Mouse (Mus musculus): ENCODE results near the gene Bin2. TPM values are rescaled to one million over a fixed set of nuclear protein-coding genes. Genes with fewer than 3 reads are reported as not detected.

Gene Bin2
- polyA plus RNA-seq, 1 experiment, result 23.9 TPM

GRCm38 (mm10) chr15:100639972-100640750, 29.2 kb downstream of the Bin2 start:
- no peak for TF ChIP-seq POLR2A (IDR thresholded peaks at IDR 0.05; ENCODE audit: borderline replicate concordance, extremely low read depth, low read depth, low read length)
- no peak for TF ChIP-seq CTCF (IDR thresholded peaks at IDR 0.05; ENCODE audit: insufficient read depth, low read length)
- WGBS, result 70% methylated on average over 16 of the region's 16 CpGs
- H3K4me3 ChIP-seq (replicated peaks; ENCODE audit: extremely low read depth, low read depth, low read length), result no peak overlapping the region
- DNase-seq, result no peak
- H3K4me1 ChIP-seq (ENCODE audit: control insufficient read depth, insufficient read depth, low read length), result no peaks in the 10 kb centered on the region; the same call in 1 of the 2 replicates

GRCm38 (mm10) chr15:100637661-100638060, 31.7 kb downstream of the Bin2 start:
- TF ChIP-seq POLR2A (IDR thresholded peaks at IDR 0.05; ENCODE audit: borderline replicate concordance, extremely low read depth, low read depth, low read length) (no peak), CTCF (IDR thresholded peaks at IDR 0.05; ENCODE audit: insufficient read depth, low read length) (peak; percentile 69)
- Histone ChIP-seq H3K4me3 (replicated peaks; ENCODE audit: extremely low read depth, low read depth, low read length) (peak overlapping the region; percentile 83), H3K4me1 (ENCODE audit: control insufficient read depth, insufficient read depth, low read length) (peaks cover 8% of the 10 kb centered on the region)
- DNase-seq, result peak; percentile 39
- WGBS, result 18% methylated on average over 6 of the region's 6 CpGs

GRCm38 (mm10) chr15:100636700-100637501, 32.5 kb downstream of the Bin2 start, which contains the start of gene Smagp:
TSS of gene Smagp (minus strand) at chr15:100636940.
- TF ChIP-seq POLR2A (IDR thresholded peaks at IDR 0.05; ENCODE audit: borderline replicate concordance, extremely low read depth, low read depth, low read length) (peak; percentile 7; the same call in 1 of the 2 replicates), CTCF (IDR thresholded peaks at IDR 0.05; ENCODE audit: insufficient read depth, low read length) (no peak)
- under 1% methylated on average over 77 of the region's 77 CpGs for WGBS
- peaks cover 11% of the 10 kb centered on the region for H3K4me1 ChIP-seq (ENCODE audit: control insufficient read depth, insufficient read depth, low read length)
- DNase-seq, result peak; percentile 64
- peak within 1 kb of the TSS; percentile 83 for H3K4me3 ChIP-seq (replicated peaks; ENCODE audit: extremely low read depth, low read depth, low read length)

GRCm38 (mm10) chr15:100635851-100636645, 33.3 kb downstream of the Bin2 start:
- Histone ChIP-seq H3K4me1 (ENCODE audit: control insufficient read depth, insufficient read depth, low read length) (peaks cover 15% of the 10 kb centered on the region), H3K4me3 (replicated peaks; ENCODE audit: extremely low read depth, low read depth, low read length) (peak overlapping the region; percentile 83)
- DNase-seq, result peak; percentile 21
- TF ChIP-seq POLR2A (IDR thresholded peaks at IDR 0.05; ENCODE audit: borderline replicate concordance, extremely low read depth, low read depth, low read length) (no peak), CTCF (IDR thresholded peaks at IDR 0.05; ENCODE audit: insufficient read depth, low read length) (no peak)
- WGBS, result 7% methylated on average over 37 of the region's 38 CpGs

- WGBS, result 14% methylated on average over 9 of the region's 9 CpGs
- H3K4me1 ChIP-seq (ENCODE audit: control insufficient read depth, insufficient read depth, low read length), result peaks cover 15% of the 10 kb centered on the region
- H3K4me3 ChIP-seq (replicated peaks; ENCODE audit: extremely low read depth, low read depth, low read length), result peak overlapping the region; percentile 35
- TF ChIP-seq CTCF (IDR thresholded peaks at IDR 0.05; ENCODE audit: insufficient read depth, low read length) (no peak), POLR2A (IDR thresholded peaks at IDR 0.05; ENCODE audit: borderline replicate concordance, extremely low read depth, low read depth, low read length) (no peak)
- no peak for DNase-seq
Measured at GRCm38 (mm10) chr15:100635239-100635638, 34.1 kb downstream of the Bin2 start.

- TF ChIP-seq CTCF (IDR thresholded peaks at IDR 0.05; ENCODE audit: insufficient read depth, low read length), result no peak
- TF ChIP-seq POLR2A (IDR thresholded peaks at IDR 0.05; ENCODE audit: borderline replicate concordance, extremely low read depth, low read depth, low read length), result no peak
- no peak overlapping the region for H3K4me3 ChIP-seq (replicated peaks; ENCODE audit: extremely low read depth, low read depth, low read length)
- peaks cover 16% of the 10 kb centered on the region for H3K4me1 ChIP-seq (ENCODE audit: control insufficient read depth, insufficient read depth, low read length)
- 55% methylated on average over 10 of the region's 10 CpGs for WGBS
- peak; percentile 23 for DNase-seq
Measured at GRCm38 (mm10) chr15:100633341-100633740, 36.0 kb downstream of the Bin2 start.

- WGBS, result 43% methylated on average over 5 of the region's 5 CpGs
- DNase-seq, result no peak
- TF ChIP-seq CTCF (IDR thresholded peaks at IDR 0.05; ENCODE audit: insufficient read depth, low read length) (no peak), POLR2A (IDR thresholded peaks at IDR 0.05; ENCODE audit: borderline replicate concordance, extremely low read depth, low read depth, low read length) (no peak)
- Histone ChIP-seq H3K4me1 (ENCODE audit: control insufficient read depth, insufficient read depth, low read length) (peaks cover 19% of the 10 kb centered on the region), H3K4me3 (replicated peaks; ENCODE audit: extremely low read depth, low read depth, low read length) (no peak overlapping the region)
Measured at GRCm38 (mm10) chr15:100632323-100632722, 37.0 kb downstream of the Bin2 start.

- WGBS, result 57% methylated on average over 12 of the region's 12 CpGs
- no peak overlapping the region for H3K4me3 ChIP-seq (replicated peaks; ENCODE audit: extremely low read depth, low read depth, low read length)
- H3K4me1 ChIP-seq (ENCODE audit: control insufficient read depth, insufficient read depth, low read length), result peaks cover 22% of the 10 kb centered on the region
- TF ChIP-seq POLR2A (IDR thresholded peaks at IDR 0.05; ENCODE audit: borderline replicate concordance, extremely low read depth, low read depth, low read length), result no peak
- TF ChIP-seq CTCF (IDR thresholded peaks at IDR 0.05; ENCODE audit: insufficient read depth, low read length), result no peak
- DNase-seq, result no peak
Measured at GRCm38 (mm10) chr15:100631454-100632170, 37.7 kb downstream of the Bin2 start.
